Mouse (Mus musculus) embryonic facial prominence, embryonic 11.5 days (tissue): Measurements from ENCODE around the gene Myog. TPM values are rescaled to one million over a fixed set of nuclear protein-coding genes. Genes with fewer than 3 reads are reported as not detected.

Source experiments
- ATAC-seq: fragments of 200-750 bp; cut with Nextera tagmentation; replicated peaks from 2 replicates; pipeline ENCODE4 v1.8.0; 2017; ENCODE audit warnings: low read depth; ENCODE audit not compliant: insufficient number of reproducible peaks, low FRiP score, low TSS enrichment
- DNase-seq: peaks from one replicate; pipeline ENCODE4 v3.0.0-alpha.2; 2015; ENCODE audit warnings: low spot score
- H3K27ac ChIP-seq: fragments of 300-500 bp; sonication (generic); replicated peaks from 2 replicates; pipeline ENCODE4 v1.5.1; 2014; ENCODE audit warnings: mild to moderate bottlenecking, low read depth, low read length, control low read depth
- H3K27me3 ChIP-seq: fragments of 300-500 bp; sonication (generic); 2 replicates; pipeline ENCODE4 v1.6.1; 2014; ENCODE audit warnings: mild to moderate bottlenecking, low read length, moderate library complexity, mixed read lengths; ENCODE audit not compliant: control insufficient read depth, insufficient read depth
- H3K36me3 ChIP-seq: fragments of 300-500 bp; sonication (generic); replicated peaks from 2 replicates; pipeline ENCODE4 v1.6.1; 2014; ENCODE audit warnings: low read depth, mild to moderate bottlenecking, low read length, moderate library complexity, mixed read lengths; ENCODE audit not compliant: control insufficient read depth, insufficient read depth
- H3K4me1 ChIP-seq: fragments of 300-500 bp; sonication (generic); 2 replicates; pipeline ENCODE4 v1.6.1; 2014; ENCODE audit warnings: low read length, mixed read lengths; ENCODE audit not compliant: control insufficient read depth, insufficient read depth
- H3K4me2 ChIP-seq: fragments of 300-500 bp; sonication (generic); 2 replicates; pipeline ENCODE4 v1.6.1; 2014; ENCODE audit warnings: low read depth, mild to moderate bottlenecking, control low read depth, low read length, moderate library complexity
- H3K4me3 ChIP-seq: fragments of 300-500 bp; sonication (generic); 2 replicates; pipeline ENCODE4 v1.5.1; 2014; ENCODE audit warnings: low read depth, low read length, control low read depth
- H3K9ac ChIP-seq: fragments of 300-500 bp; sonication (generic); replicated peaks from 2 replicates; pipeline ENCODE4 v1.6.1; 2014; ENCODE audit warnings: mild to moderate bottlenecking, control low read depth, low read length
- H3K9me3 ChIP-seq: fragments of 300-500 bp; sonication (generic); replicated peaks from 2 replicates; pipeline ENCODE4 v1.6.1; 2016; ENCODE audit warnings: mild to moderate bottlenecking, low read length, inconsistent platforms, mixed read lengths; ENCODE audit not compliant: control insufficient read depth
- WGBS: fragments of 180-500 bp; shearing (Covaris S2); extraction: QIAGEN DNeasy Blood & Tissue Kit; methylation state at CpG from one replicate; pipeline ENCODE4 v1.1.7; 2014; 5-methylcytosine and 5-hydroxymethylcytosine counted together
- polyA plus RNA-seq: library from polyadenylated mRNA; unstranded; fragments of >200 nt; fragmentation: Nextera tagmentation; extraction: Ambion mirVana; gene quantifications from 2 replicates; pipeline ENCODE4 v1.2.1, GENCODE M21; 2014

Gene Myog
- polyA plus RNA-seq, 1 experiment from 2014 or later = 19.8 TPM

DNA sequence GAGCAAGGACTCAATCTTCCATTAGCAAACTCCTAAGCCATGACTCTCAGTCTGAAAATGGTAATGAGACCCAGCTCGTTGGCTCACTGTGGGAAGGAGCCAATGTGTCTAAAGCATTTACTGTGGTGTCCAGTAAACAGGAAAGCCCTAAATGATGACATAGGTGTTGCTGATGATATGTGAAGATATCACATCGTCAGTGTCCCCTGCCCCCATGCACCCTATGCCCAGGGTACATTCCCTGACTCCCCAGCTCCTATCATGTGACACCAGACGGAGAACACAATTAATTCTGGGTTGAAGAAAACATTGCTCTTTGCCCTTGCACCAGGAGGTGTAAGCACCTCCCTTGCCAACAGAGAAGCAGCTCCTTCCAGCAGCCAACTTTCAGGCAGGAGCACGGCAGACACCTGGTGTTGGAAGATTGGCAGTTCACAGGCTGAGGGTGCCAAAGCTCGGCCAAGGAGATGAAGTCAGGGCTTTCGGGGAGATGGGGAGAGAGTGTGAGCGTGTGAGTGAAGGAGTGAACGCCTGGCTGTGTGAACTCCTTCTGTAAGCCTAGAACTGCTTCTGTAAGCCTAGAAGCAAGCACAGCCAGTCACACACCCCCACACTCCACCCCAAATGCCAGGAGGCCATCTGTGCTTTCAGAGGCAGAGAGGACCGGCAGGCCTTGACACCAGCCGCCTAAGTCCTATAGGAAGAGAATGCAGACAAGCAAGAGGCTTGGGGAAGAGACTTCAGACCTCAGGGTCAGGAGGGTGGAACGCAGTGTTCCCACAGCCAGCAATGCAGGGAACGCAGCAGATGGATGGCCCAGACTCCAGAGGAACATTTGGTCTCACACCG lies 13.9 kb upstream of the Myog start:
- Histone ChIP-seq H3K4me2 (no peak overlapping the region), H3K9ac (no peak overlapping the region), H3K4me3 (no peak overlapping the region), H3K36me3 (no peaks in the 10 kb centered on the region), H3K27me3 (no peaks in the 10 kb centered on the region), H3K27ac (no peak overlapping the region), H3K9me3 (no peaks in the 10 kb centered on the region), H3K4me1 (no peaks in the 10 kb centered on the region)
- WGBS = 73% methylated on average over 13 of the region's 13 CpGs
- DNase-seq (no peak), ATAC-seq (no peak)

DNA sequence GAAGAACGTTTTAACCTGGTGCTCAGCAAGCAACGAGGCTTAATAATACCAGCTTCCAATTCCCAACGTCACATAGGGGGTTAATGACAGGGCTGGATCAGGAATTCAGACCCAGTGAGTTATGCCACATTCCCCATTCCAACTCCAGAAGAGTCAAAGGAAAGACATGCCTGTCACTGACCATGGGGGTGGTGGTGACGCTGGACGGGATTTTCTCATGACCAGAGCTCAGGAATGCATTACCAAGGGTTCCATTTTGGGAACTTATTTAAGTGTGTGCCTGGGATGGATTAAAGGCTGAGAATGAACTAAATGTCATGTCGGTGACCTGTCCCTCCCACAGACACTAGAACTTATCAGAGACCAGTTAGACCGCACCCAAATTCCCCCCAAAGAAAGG lies 13.0 kb upstream of the Myog start:
- Histone ChIP-seq H3K27me3 (no peaks in the 10 kb centered on the region), H3K9me3 (no peaks in the 10 kb centered on the region), H3K4me2 (no peak overlapping the region), H3K4me3 (no peak overlapping the region), H3K9ac (no peak overlapping the region), H3K27ac (no peak overlapping the region), H3K4me1 (no peaks in the 10 kb centered on the region), H3K36me3 (no peaks in the 10 kb centered on the region)
- 79% methylated on average over 7 of the region's 7 CpGs for WGBS
- ATAC-seq = no peak
- DNase-seq = no peak

DNA sequence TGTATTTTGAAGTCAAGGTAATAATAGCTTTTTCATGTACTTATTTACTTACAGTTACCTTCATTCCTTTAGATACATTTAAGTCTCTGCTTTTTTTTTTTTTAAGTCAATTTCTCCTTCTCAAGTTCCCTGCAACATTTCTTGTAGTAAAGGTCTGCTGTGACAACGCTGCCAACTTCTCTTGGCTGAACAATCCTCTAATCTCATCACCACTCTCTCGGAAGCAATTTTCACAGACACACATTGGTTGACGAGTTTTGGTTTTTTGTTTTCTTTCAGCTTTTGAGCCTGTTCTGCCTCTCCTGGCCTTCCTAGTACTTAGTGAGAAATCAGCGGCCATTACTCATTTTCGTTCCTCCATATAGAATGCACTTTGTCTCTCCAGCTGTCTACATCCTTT lies 9.6 kb upstream of the Myog start:
- Histone ChIP-seq H3K4me2 (no peak overlapping the region), H3K4me1 (no peaks in the 10 kb centered on the region), H3K9ac (no peak overlapping the region), H3K36me3 (no peaks in the 10 kb centered on the region), H3K9me3 (no peaks in the 10 kb centered on the region), H3K27me3 (no peaks in the 10 kb centered on the region), H3K4me3 (no peak overlapping the region), H3K27ac (no peak overlapping the region)
- DNase-seq (no peak), ATAC-seq (no peak)
- 81% methylated on average over 5 of the region's 5 CpGs for WGBS

DNA sequence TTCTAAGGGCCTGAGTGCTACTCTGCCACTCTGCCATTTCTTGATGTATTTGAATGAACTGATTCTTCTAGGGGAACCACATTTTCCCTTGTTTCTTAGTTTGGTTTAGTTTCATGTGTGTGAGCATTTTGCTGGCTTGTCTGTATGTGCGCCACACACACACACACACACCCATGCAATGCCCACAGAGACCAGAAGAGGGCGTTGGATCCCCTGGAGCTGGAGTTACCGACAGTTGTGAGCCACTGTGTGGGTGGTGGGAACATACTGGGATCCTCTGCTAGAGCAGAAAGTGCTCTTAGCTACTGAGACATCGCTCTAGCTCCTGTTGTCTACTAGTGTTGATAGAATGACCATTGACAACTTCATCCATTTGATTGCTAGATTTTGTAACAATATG lies 8.2 kb upstream of the Myog start:
- Histone ChIP-seq H3K4me2 (no peak overlapping the region), H3K9me3 (no peaks in the 10 kb centered on the region), H3K27ac (no peak overlapping the region), H3K27me3 (no peaks in the 10 kb centered on the region), H3K4me3 (no peak overlapping the region), H3K9ac (no peak overlapping the region), H3K36me3 (no peaks in the 10 kb centered on the region), H3K4me1 (no peaks in the 10 kb centered on the region)
- no peak for DNase-seq
- ATAC-seq = no peak
- 74% methylated on average over 4 of the region's 4 CpGs for WGBS

DNA sequence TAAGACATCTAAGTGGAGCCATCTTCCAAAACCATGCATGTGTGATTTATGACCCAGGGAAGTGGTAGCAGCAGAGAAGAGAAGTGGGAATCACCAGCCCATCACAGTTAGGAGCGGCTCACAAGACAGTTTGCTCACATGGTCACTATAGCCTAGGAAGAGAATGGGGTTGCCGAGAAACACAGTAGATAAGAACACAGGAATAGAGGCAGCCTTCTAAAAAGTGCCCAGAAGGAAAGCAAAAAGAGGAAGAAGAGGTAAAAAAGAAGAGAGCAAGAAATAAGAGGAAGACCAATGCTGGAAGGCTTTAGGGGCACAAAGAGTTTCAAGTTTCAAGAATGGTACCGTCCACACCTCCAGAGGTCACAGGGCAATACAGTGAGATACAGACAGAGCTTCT lies 7.4 kb upstream of the Myog start:
- no peak for ATAC-seq
- Histone ChIP-seq H3K4me1 (no peaks in the 10 kb centered on the region), H3K27ac (no peak overlapping the region), H3K36me3 (no peaks in the 10 kb centered on the region), H3K27me3 (no peaks in the 10 kb centered on the region), H3K9me3 (no peaks in the 10 kb centered on the region), H3K9ac (no peak overlapping the region), H3K4me2 (no peak overlapping the region), H3K4me3 (no peak overlapping the region)
- DNase-seq = no peak
- WGBS = 74% methylated on average over 3 of the region's 3 CpGs

DNA sequence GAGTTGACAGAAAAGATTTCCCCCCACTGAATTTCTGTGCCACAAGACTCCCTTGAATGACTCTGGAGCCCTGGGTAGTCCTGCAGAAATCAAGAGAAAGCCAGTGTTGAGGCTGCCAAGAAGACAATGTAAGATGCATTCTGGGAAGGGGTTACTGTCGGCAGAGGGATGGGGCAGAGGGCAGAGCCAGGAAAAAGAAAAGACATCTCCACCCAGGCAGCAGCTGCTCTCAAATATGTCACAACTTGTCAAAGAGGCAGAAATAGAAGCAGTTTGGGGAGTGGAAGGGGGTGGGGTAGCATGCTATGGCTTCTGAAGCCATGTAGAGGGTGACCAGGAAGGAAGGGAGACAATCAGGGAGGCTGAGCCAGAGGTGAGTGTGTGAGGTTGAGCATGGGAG lies 6.7 kb upstream of the Myog start:
- H3K9me3 ChIP-seq = no peaks in the 10 kb centered on the region
- no peak overlapping the region for H3K27ac ChIP-seq
- no peak overlapping the region for H3K4me2 ChIP-seq
- no peak for ATAC-seq
- WGBS = 58% methylated on average over 1 of the region's 1 CpGs
- H3K9ac ChIP-seq = no peak overlapping the region
- no peaks in the 10 kb centered on the region for H3K36me3 ChIP-seq
- no peak overlapping the region for H3K4me3 ChIP-seq
- no peaks in the 10 kb centered on the region for H3K27me3 ChIP-seq
- DNase-seq = no peak
- no peaks in the 10 kb centered on the region for H3K4me1 ChIP-seq

DNA sequence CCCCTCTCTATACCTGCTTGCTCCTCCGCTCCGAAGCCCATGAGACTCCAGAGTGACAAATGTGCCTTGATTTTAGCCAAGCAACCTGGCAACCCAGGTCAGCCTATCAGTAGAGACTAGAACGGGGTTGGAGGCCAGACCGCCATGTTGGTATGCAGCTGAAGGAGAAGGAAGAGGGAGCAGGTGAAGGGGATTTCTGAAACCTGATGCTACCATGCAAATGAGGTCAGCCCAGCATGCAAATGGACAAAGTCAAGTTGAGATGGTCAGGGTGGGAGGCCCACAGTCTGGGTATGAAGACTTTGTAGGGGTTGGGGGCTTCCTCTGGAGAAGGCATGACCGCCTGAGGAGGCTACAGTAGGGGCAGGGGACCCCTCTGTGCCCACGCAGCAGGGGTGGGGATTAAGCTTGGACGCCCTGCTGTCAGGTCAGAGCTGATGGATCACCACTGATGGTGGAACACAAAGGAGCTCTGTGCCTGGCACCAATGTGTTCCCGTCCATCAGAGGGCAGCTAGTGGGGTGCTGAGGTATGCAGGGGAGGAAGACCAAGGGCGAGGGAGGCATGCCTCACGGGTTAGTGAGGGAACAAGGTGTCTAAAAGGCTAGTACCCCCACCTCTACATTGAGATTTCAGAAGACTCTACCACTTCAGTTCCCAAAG lies 4.2 kb upstream of the Myog start:
- no peak for DNase-seq
- Histone ChIP-seq H3K27me3 (no peaks in the 10 kb centered on the region), H3K4me3 (no peak overlapping the region), H3K9ac (no peak overlapping the region), H3K4me2 (no peak overlapping the region), H3K4me1 (peaks cover 7% of the 10 kb centered on the region; the same call in 1 of the 2 replicates), H3K9me3 (no peaks in the 10 kb centered on the region), H3K27ac (no peak overlapping the region), H3K36me3 (no peaks in the 10 kb centered on the region)
- 53% methylated on average over 10 of the region's 10 CpGs for WGBS
- no peak for ATAC-seq

DNA sequence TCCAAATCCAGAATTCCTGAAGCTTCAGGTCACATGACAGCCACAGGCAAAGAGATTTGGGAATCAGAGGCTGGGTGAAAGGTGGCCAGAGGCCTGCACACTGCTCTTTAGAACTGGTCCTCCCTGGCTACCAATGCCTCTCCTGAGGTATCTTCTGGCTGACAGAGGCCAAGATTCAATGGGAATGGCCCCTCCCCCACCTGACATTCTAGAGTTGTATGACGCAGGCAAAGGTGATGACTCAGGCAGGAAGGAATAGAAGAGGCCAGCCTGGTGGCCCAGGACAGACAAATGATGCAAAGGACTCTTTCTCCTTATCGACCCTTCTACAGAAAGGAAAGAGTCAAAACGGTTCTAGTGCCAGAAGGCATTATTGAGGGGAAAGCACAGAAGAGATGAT lies 1.6 kb upstream of the Myog start:
- DNase-seq (no peak), ATAC-seq (no peak)
- Histone ChIP-seq H3K4me1 (peaks cover 10% of the 10 kb centered on the region), H3K27ac (no peak overlapping the region), H3K36me3 (no peaks in the 10 kb centered on the region), H3K4me2 (no peak overlapping the region), H3K27me3 (no peaks in the 10 kb centered on the region), H3K9ac (no peak overlapping the region), H3K4me3 (no peak overlapping the region), H3K9me3 (no peaks in the 10 kb centered on the region)
- 76% methylated on average over 3 of the region's 3 CpGs for WGBS
